8 mouse cellular contexts compared by ENCODE assay signal in genomic region chr6:72512386-72513070, GRCm38 (mm10). TPM values are rescaled to one million over a fixed set of nuclear protein-coding genes. Genes with fewer than 3 reads are reported as not detected.
DNase-seq lines count a peak whose midpoint lies in the region; ATAC-seq and TF ChIP-seq lines count a peak whose summit lies in the region.

No protein-coding gene starts in this region.

- TF ChIP-seq EP300 in liver, embryonic 14.5 days (IDR thresholded peaks at IDR 0.05; ENCODE audit: low read depth), result 0 out of 2 replicates have a peak, but pooled peaks have one; percentile 22

- H3K4me1 ChIP-seq in forebrain, embryonic 10.5 days, result peaks cover 26% of the 10 kb centered on the region
- peaks cover 37% of the 10 kb centered on the region for H3K4me1 ChIP-seq in heart, embryonic 15.5 days (replicated peaks)
- H3K4me1 ChIP-seq in liver, embryonic 14.5 days (replicated peaks; ENCODE audit: control insufficient read depth in 2 of 2, insufficient read depth in 2 of 2, low read length in 1 of 2), result peaks cover 9 to 16% of the 10 kb centered on the region in 2 experiments
- peaks cover 18% of the 10 kb centered on the region for H3K4me1 ChIP-seq in stomach, embryonic 15.5 days

- peak overlapping the region; percentile 63 for H3K9ac ChIP-seq in heart, embryonic 15.5 days
- peak overlapping the region; percentile 66 for H3K9ac ChIP-seq in liver, embryonic 14.5 days (replicated peaks)
- H3K9ac ChIP-seq in stomach, embryonic 15.5 days, result peak overlapping the region; percentile 20; the same call in 1 of the 2 replicates

- DNase-seq in CD4-positive, CD25-positive, alpha-beta regulatory T cell, adult 2 months (ENCODE audit: low read depth, low spot score), result peak; percentile 89
- DNase-seq in c-Kit-negative CD71-positive TER-119-positive erythroid progenitor cells, embryonic 14.5 days (ENCODE audit: low read depth, low spot score), result peak; percentile 40
- DNase-seq in forebrain, embryonic 10.5 days (ENCODE audit: extremely low spot score, low spot score), result peak; percentile 81
- peak; percentile 92 to 96 for DNase-seq in kidney, postnatal 25 days
- DNase-seq in liver, embryonic 14.5 days (ENCODE audit: low read depth in 3 of 3, low spot score in 3 of 3), result peak; percentile 66 to 75 (median 67)
- DNase-seq in neural tube, embryonic 10.5 days (ENCODE audit: extremely low spot score, low spot score), result peak; percentile 87

- no peaks in the 10 kb centered on the region for H3K36me3 ChIP-seq in forebrain, embryonic 10.5 days (replicated peaks)
- no peaks in the 10 kb centered on the region for H3K36me3 ChIP-seq in heart, embryonic 15.5 days
- H3K36me3 ChIP-seq in liver, embryonic 14.5 days (replicated peaks; ENCODE audit: control insufficient read depth, insufficient read depth, low read depth), result no peaks in the 10 kb centered on the region
- H3K36me3 ChIP-seq in stomach, embryonic 15.5 days, result no peaks in the 10 kb centered on the region

- peak; percentile 85 for ATAC-seq in heart, embryonic 15.5 days (replicated peaks; ENCODE audit: insufficient number of reproducible peaks, insufficient read depth, low FRiP score, low read depth)
- peak; percentile 90 for ATAC-seq in liver, embryonic 14.5 days (ENCODE audit: insufficient read depth)
- ATAC-seq in stomach, embryonic 15.5 days (ENCODE audit: insufficient read depth, low FRiP score, low read depth), result peak; percentile 75

- 7% methylated on average over 33 of the region's 33 CpGs for WGBS in forebrain, embryonic 10.5 days
- WGBS in heart, embryonic 15.5 days, result 3% methylated on average over 33 of the region's 33 CpGs
- WGBS in liver, embryonic 14.5 days (ENCODE audit: insufficient replicate concordance), result 4% methylated on average over 33 of the region's 33 CpGs
- whole genome bisulfite sequencing in stomach, embryonic 15.5 days, result 7% methylated on average over 33 of the region's 33 CpGs

- H3K4me2 ChIP-seq in heart, embryonic 15.5 days, result peak overlapping the region; percentile 84
- H3K4me2 ChIP-seq in liver, embryonic 14.5 days (ENCODE audit: low read depth), result peak overlapping the region; percentile 88
- peak overlapping the region; percentile 76 for H3K4me2 ChIP-seq in stomach, embryonic 15.5 days

- peak overlapping the region; percentile 48 for H3K4me3 ChIP-seq in forebrain, embryonic 10.5 days
- peak overlapping the region; percentile 49 for H3K4me3 ChIP-seq in heart, embryonic 15.5 days
- peak overlapping the region; percentile 56 to 59 for H3K4me3 ChIP-seq in liver, embryonic 14.5 days (ENCODE audit: insufficient read depth in 1 of 2, low read depth in 2 of 2, low read length in 2 of 2)
- H3K4me3 ChIP-seq in stomach, embryonic 15.5 days (replicated peaks), result peak overlapping the region; percentile 33

- H3K27me3 ChIP-seq in forebrain, embryonic 10.5 days (ENCODE audit: poor library complexity, severe bottlenecking), result 0 out of 2 replicates have a peak, but pooled peaks cover 5% of the 10 kb centered on the region
- no peaks in the 10 kb centered on the region for H3K27me3 ChIP-seq in heart, embryonic 15.5 days
- no peaks in the 10 kb centered on the region for H3K27me3 ChIP-seq in liver, embryonic 14.5 days (ENCODE audit: control insufficient read depth, insufficient read depth, low read length)
- no peaks in the 10 kb centered on the region for H3K27me3 ChIP-seq in stomach, embryonic 15.5 days (replicated peaks)

- no peak for TF ChIP-seq CTCF in liver, embryonic 14.5 days (IDR thresholded peaks at IDR 0.05; ENCODE audit: low read depth)

- H3K9me3 ChIP-seq in forebrain, embryonic 10.5 days, result no peaks in the 10 kb centered on the region
- H3K9me3 ChIP-seq in heart, embryonic 15.5 days (replicated peaks), result no peaks in the 10 kb centered on the region
- H3K9me3 ChIP-seq in liver, embryonic 14.5 days (ENCODE audit: control insufficient read depth, low read length), result no peaks in the 10 kb centered on the region
- no peaks in the 10 kb centered on the region for H3K9me3 ChIP-seq in stomach, embryonic 15.5 days

- H3K27ac ChIP-seq in forebrain, embryonic 10.5 days, result peak overlapping the region; percentile 95
- H3K27ac ChIP-seq in heart, embryonic 15.5 days, result peak overlapping the region; percentile 91
- peak overlapping the region; percentile 42 for H3K27ac ChIP-seq in liver, embryonic 14.5 days
- H3K27ac ChIP-seq in stomach, embryonic 15.5 days, result peak overlapping the region; percentile 89

RNA-seq across cellular contexts. Expression of gene Sh2d6, which starts 9.0 kb away (rescaled TPM):
- 0.11 and 0.30 TPM in 2 replicates for polyA plus RNA-seq in forebrain, embryonic 10.5 days (2016; fragmentation: Nextera tagmentation; extraction: Ambion mirVana)
- polyA plus RNA-seq in heart, embryonic 15.5 days (2015; fragmentation: Nextera tagmentation; extraction: Ambion mirVana), result not detected in 2 replicates
- not detected in 2 replicates for polyA plus RNA-seq in liver, embryonic 14.5 days (2012; rRNA removed)
- not detected in 2 replicates for polyA plus RNA-seq in liver, embryonic 14.5 days (2014; fragmentation: Nextera tagmentation; extraction: Ambion mirVana)
- polyA plus RNA-seq in stomach, embryonic 15.5 days (2015; fragmentation: Nextera tagmentation; extraction: Ambion mirVana), result 0.18 and 0.22 TPM in 2 replicates

RNA-seq across cellular contexts. Expression of gene Capg, which starts 31.7 kb away (rescaled TPM):
- polyA plus RNA-seq in forebrain, embryonic 10.5 days (2016; fragmentation: Nextera tagmentation; extraction: Ambion mirVana), result 8.9 and 10.5 TPM in 2 replicates
- 22.6 and 36.5 TPM in 2 replicates for polyA plus RNA-seq in heart, embryonic 15.5 days (2015; fragmentation: Nextera tagmentation; extraction: Ambion mirVana)
- polyA plus RNA-seq in liver, embryonic 14.5 days (2012; rRNA removed), result 6.6 and 6.7 TPM in 2 replicates
- 11.9 and 14.8 TPM in 2 replicates for polyA plus RNA-seq in liver, embryonic 14.5 days (2014; fragmentation: Nextera tagmentation; extraction: Ambion mirVana)
- 80.9 and 98.6 TPM in 2 replicates for polyA plus RNA-seq in stomach, embryonic 15.5 days (2015; fragmentation: Nextera tagmentation; extraction: Ambion mirVana)

Comparison
In these comparisons a context has a peak if more than half of its experiments do, and no peak if none do; other contexts are left out.
1. Peak in every context shown above with its lines: DNase-seq, ATAC-seq, H3K4me3 ChIP-seq and H3K27ac ChIP-seq.
2. DNase-seq: peak in every context shown above with its lines; median percentile 94 in kidney, postnatal 25 days; 89 in CD4-positive, CD25-positive, alpha-beta regulatory T cell, adult 2 months; 87 in neural tube, embryonic 10.5 days; 81 in forebrain, embryonic 10.5 days; 67 in liver, embryonic 14.5 days; 40 in c-Kit-negative CD71-positive TER-119-positive erythroid progenitor cells, embryonic 14.5 days.
3. H3K27ac ChIP-seq: peak in every context shown above with its lines; median percentile 95 in forebrain, embryonic 10.5 days; 91 in heart, embryonic 15.5 days; 89 in stomach, embryonic 15.5 days; 42 in liver, embryonic 14.5 days.